Comparison of ENCODE assay signal across 9 mouse cellular contexts in the genomic region with DNA sequence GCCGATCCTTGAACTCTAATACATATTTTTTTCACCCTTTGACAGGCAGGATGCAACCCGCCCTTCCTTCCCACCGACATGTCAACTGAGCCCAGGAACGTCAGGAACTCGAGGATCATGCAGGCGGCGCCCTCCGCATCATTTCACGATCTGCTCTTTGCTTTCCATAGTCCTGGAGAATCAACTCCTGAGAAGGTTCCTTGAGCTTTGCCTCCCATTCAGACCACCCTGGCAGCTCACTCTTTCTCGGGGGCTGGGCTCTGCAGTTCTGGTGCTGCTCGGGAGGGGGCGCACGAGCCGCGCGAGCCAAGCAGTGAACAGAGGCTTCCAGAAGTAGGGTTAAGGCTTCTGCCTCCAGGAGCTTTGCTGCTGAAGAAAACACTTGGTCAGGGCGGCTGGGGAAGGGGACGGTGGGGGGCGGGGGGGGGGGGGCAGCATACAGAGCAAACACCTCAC. TPM values are rescaled to one million over a fixed set of nuclear protein-coding genes. Genes with fewer than 3 reads are reported as not detected.
DNase-seq lines count a peak whose midpoint lies in the region; ATAC-seq and TF ChIP-seq lines count a peak whose summit lies in the region.
"Had no signal": no experiment of that assay in that cellular context is flagged by ENCODE, and none has a peak within 500 bp of the region (broad histone marks: within the 10 kb centered on the region; RNA-seq: fewer than 3 reads in every experiment).

No protein-coding gene starts in this region.

- no peaks in the 10 kb centered on the region for H3K27me3 ChIP-seq in hindbrain, postnatal 0 days (ENCODE audit: insufficient read depth, low read length)
- no peaks in the 10 kb centered on the region for H3K27me3 ChIP-seq in megakaryocyte, embryonic 14.5 days (replicated peaks)

- H3K9me3 ChIP-seq in hindbrain, postnatal 0 days (ENCODE audit: low read length), result no peaks in the 10 kb centered on the region
- H3K9me3 ChIP-seq in megakaryocyte, embryonic 14.5 days, result no peaks in the 10 kb centered on the region

- WGBS in hindbrain, postnatal 0 days, result 9% methylated on average over 18 of the region's 19 CpGs

- H3K36me3 ChIP-seq in hindbrain, postnatal 0 days (ENCODE audit: insufficient read depth, low read length), result no peaks in the 10 kb centered on the region
- H3K36me3 ChIP-seq in megakaryocyte, embryonic 14.5 days (replicated peaks; ENCODE audit: low read length), result no peaks in the 10 kb centered on the region

- H3K4me1 ChIP-seq in hindbrain, postnatal 0 days (ENCODE audit: insufficient read depth, low read length), result no peaks in the 10 kb centered on the region
- peaks cover 24% of the 10 kb centered on the region for H3K4me1 ChIP-seq in megakaryocyte, embryonic 14.5 days

- ATAC-seq in hindbrain, postnatal 0 days, result peak; percentile 77

- no peak overlapping the region for H3K4me3 ChIP-seq in hindbrain, postnatal 0 days (ENCODE audit: low read length)
- peak overlapping the region; percentile 89 for H3K4me3 ChIP-seq in megakaryocyte, embryonic 14.5 days (replicated peaks)

- H3K9ac ChIP-seq in hindbrain, postnatal 0 days (replicated peaks; ENCODE audit: low read length), result no peak overlapping the region

- no peak overlapping the region for H3K27ac ChIP-seq in hindbrain, postnatal 0 days
- H3K27ac ChIP-seq: macrophage had no signal

- peak; percentile 79 for DNase-seq in R1 (ENCODE audit: low read depth, low spot score)
- peak; percentile 70 to 83 for DNase-seq in cerebellum, postnatal 4 days (ENCODE audit: low spot score in 2 of 2)
- peak; percentile 79 for DNase-seq in gastrocnemius, postnatal 10 days
- DNase-seq in hindbrain, postnatal 0 days (ENCODE audit: low spot score), result peak; percentile 54
- DNase-seq in left cerebral cortex, adult 8-10 months (ENCODE audit: low spot score in 2 of 2), result peak; percentile 18 to 63
- DNase-seq in right cerebral cortex, adult 2 months (ENCODE audit: low spot score in 2 of 2), result peak; percentile 63 to 68
- DNase-seq in urinary bladder, adult 2 months (ENCODE audit: low spot score), result peak; percentile 60

- H3K4me2 ChIP-seq in hindbrain, postnatal 0 days (ENCODE audit: low read depth, low read length), result peak overlapping the region; percentile 47

- TF ChIP-seq CTCF in hindbrain, postnatal 0 days (IDR thresholded peaks at IDR 0.05; ENCODE audit: low read depth), result peak; percentile 85

RNA-seq across cellular contexts. Expression of gene Msgn1, which starts 12.6 kb away (rescaled TPM):
- not detected for total RNA-seq in gastrocnemius, postnatal 10 days (2021)
- not detected in 2 replicates for total RNA-seq in hindbrain, postnatal 0 days (2014; rRNA removed)
- not detected in 2 replicates for polyA plus RNA-seq in hindbrain, postnatal 0 days (2015; fragmentation: Nextera tagmentation; extraction: Ambion mirVana)
- total RNA-seq in left cerebral cortex, adult 8-10 months (2022), result not detected
- not detected in 2 replicates for polyA plus RNA-seq in megakaryocyte, embryonic 14.5 days (2012; ENCODE audit: insufficient read depth, low replicate concordance)
- not detected in 2 replicates for polyA plus RNA-seq in urinary bladder, adult 2 months (2012; rRNA removed)
- polyA plus RNA-seq: macrophage had no signal

RNA-seq across cellular contexts. Expression of gene Kcns3, which starts 45.3 kb away (rescaled TPM):
- 1 to 10 TPM in 1 of 2 experiments, under 1 TPM in 1; 0.97 to 1.2 TPM for total RNA-seq in gastrocnemius, postnatal 10 days (2021)
- total RNA-seq in hindbrain, postnatal 0 days (2014; rRNA removed), result 0.37 and 1.1 TPM in 2 replicates
- 1.1 TPM in 2 replicates for polyA plus RNA-seq in hindbrain, postnatal 0 days (2015; fragmentation: Nextera tagmentation; extraction: Ambion mirVana)
- total RNA-seq in left cerebral cortex, adult 8-10 months (2022), result 1 to 10 TPM; 7.5 to 9.1 (median 8.5) TPM
- not detected in 2 replicates for polyA plus RNA-seq in megakaryocyte, embryonic 14.5 days (2012; ENCODE audit: insufficient read depth, low replicate concordance)
- polyA plus RNA-seq in urinary bladder, adult 2 months (2012; rRNA removed), result 2.9 and 3.0 TPM in 2 replicates
- polyA plus RNA-seq: macrophage had no signal
